Mouse (Mus musculus): ENCODE data around the gene Cd28.
"Not testable (repeated sequence)": the region's sequence is repeated elsewhere in the genome, so short reads cannot be mapped to it uniquely, and the experiment has no call there.

Gene Cd28

GRCm38 (mm10) chr1:60803128-60803824 lies 86.7 kb downstream of the Cd28 start:
- no peak for DNase-seq

GRCm38 (mm10) chr1:60803825-60804696 lies 87.5 kb downstream of the Cd28 start:
- no peak for DNase-seq

- DNase-seq: no peak
These were observed 88.6 kb downstream of the Cd28 start for GRCm38 (mm10) chr1:60805178-60805577.

GRCm38 (mm10) chr1:60807748-60808147 lies 91.1 kb downstream of the Cd28 start:
- no peak for DNase-seq

GRCm38 (mm10) chr1:60808466-60808865 lies 91.9 kb downstream of the Cd28 start:
- DNase-seq: no peak

- no peak for DNase-seq
These were observed 92.6 kb downstream of the Cd28 start for GRCm38 (mm10) chr1:60809166-60809565.

- no peak for DNase-seq
These were observed 94.2 kb downstream of the Cd28 start for GRCm38 (mm10) chr1:60810821-60811220.

GRCm38 (mm10) chr1:60811998-60812397 lies 95.4 kb downstream of the Cd28 start:
- no peak for DNase-seq

- no peak for DNase-seq
These were observed 96.8 kb downstream of the Cd28 start for GRCm38 (mm10) chr1:60813411-60813810.

- no peak for DNase-seq
These were observed 99.3 kb downstream of the Cd28 start for GRCm38 (mm10) chr1:60815912-60816311.

- not testable (repeated sequence) for DNase-seq
These were observed 101.9 kb downstream of the Cd28 start for GRCm38 (mm10) chr1:60818491-60818890.

- DNase-seq: no peak
These were observed 103.4 kb downstream of the Cd28 start for GRCm38 (mm10) chr1:60819993-60820392.

- no peak for DNase-seq
These were observed 104.4 kb downstream of the Cd28 start for GRCm38 (mm10) chr1:60820981-60821380.

- no peak for DNase-seq
These were observed 105.0 kb downstream of the Cd28 start for GRCm38 (mm10) chr1:60821590-60821989.
